Mouse (Mus musculus) spleen, adult 2 months (tissue): Measurements from ENCODE around the gene Phldb2.

Experiments used
- CTCF ChIP-seq: fragments of 200-500 bp; IDR thresholded peaks from 2 replicates; pipeline ENCODE4 v1.5.1; 2011; ENCODE audit warnings: mild to moderate bottlenecking, inconsistent platforms; ENCODE audit not compliant: insufficient read depth, insufficient read length, insufficient replicate concordance; ENCODE audit errors: extremely low read depth
- POLR2A ChIP-seq: fragments of 200-500 bp; IDR thresholded peaks from 2 replicates; pipeline ENCODE4 v1.6.1; 2011; ENCODE audit warnings: low read depth, low read length, inconsistent platforms

DNA sequence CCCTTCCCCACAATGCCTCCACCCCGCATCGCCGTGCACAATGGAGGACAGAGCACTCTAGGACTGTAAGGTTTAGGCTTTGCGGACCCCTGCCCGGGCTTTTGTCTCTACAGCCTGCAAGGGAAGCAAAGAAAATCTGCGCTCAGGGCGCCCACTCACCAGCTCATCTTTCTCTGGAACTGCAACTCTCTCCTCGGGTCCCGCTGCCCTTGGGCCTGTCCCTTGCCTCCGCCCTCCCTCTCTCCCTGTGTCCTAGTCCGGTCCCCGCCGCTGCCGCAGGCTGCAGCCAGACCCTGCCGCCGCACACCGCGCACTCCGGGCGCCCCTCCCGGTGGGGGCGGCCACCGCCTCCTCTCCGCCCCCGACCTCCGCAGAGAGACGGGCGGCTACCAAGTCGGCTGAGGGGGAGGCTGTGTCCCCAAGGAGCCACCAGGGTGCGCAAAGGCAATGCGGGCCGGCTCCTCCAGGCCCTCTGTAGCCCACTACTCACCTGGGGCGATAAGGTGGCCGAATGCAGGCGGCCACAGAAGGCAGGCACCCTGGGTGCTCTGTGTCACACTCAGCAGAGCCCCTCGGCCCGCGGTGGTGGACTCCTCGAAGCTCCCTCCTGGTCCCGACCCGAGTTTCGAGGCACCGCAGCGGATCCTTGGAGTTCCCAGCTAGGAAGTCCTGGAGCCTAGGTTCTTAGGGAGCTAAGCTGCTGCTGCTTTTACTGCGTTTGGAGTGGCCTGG is 109.2 kb downstream of the Phldb2 start:
- TF ChIP-seq CTCF (no peak), POLR2A (no peak)
